ENCODE assay signal across 27 mouse cellular contexts in genomic region chr1:150147272-150147671, GRCm38 (mm10). TPM values are rescaled to one million over a fixed set of nuclear protein-coding genes. Genes with fewer than 3 reads are reported as not detected.
"Had no signal": no experiment of that assay in that cellular context is flagged by ENCODE, and none has a peak within 500 bp of the region (broad histone marks: within the 10 kb centered on the region; RNA-seq: fewer than 3 reads in every experiment).

No protein-coding gene starts in this region.

- H3K9me3 ChIP-seq: embryonic facial prominence, embryonic 10.5 days; embryonic facial prominence, embryonic 12.5 days; embryonic facial prominence, embryonic 13.5 days; embryonic facial prominence, embryonic 15.5 days; forebrain, embryonic 10.5 days; forebrain, embryonic 12.5 days; forebrain, embryonic 13.5 days; forebrain, embryonic 15.5 days; heart, embryonic 10.5 days had no signal

- H3K4me1 ChIP-seq: embryonic facial prominence, embryonic 10.5 days; embryonic facial prominence, embryonic 12.5 days; embryonic facial prominence, embryonic 13.5 days; embryonic facial prominence, embryonic 15.5 days; forebrain, embryonic 10.5 days; forebrain, embryonic 12.5 days; forebrain, embryonic 13.5 days; forebrain, embryonic 15.5 days; heart, embryonic 10.5 days had no signal

- DNase-seq: cerebellum, adult 9-11 months; cerebellum, postnatal 10 days; cerebellum, postnatal 14 days; cerebellum, postnatal 25 days; cerebellum, postnatal 36 days; embryo, embryonic 11 days; forebrain, postnatal 0 days; gastrocnemius, adult 2 months; gastrocnemius, postnatal 10 days; gastrocnemius, postnatal 14 days; gastrocnemius, postnatal 25 days; gastrocnemius, postnatal 36 days; heart, adult 11 months; heart, adult 18-20 months; heart, adult 2 months had no signal

- H3K9ac ChIP-seq: embryonic facial prominence, embryonic 12.5 days; embryonic facial prominence, embryonic 13.5 days; embryonic facial prominence, embryonic 15.5 days; forebrain, embryonic 12.5 days; forebrain, embryonic 13.5 days; forebrain, embryonic 15.5 days; forebrain, postnatal 0 days had no signal

- H3K27me3 ChIP-seq: embryonic facial prominence, embryonic 12.5 days; embryonic facial prominence, embryonic 13.5 days; embryonic facial prominence, embryonic 15.5 days; forebrain, embryonic 12.5 days; forebrain, embryonic 13.5 days; forebrain, embryonic 15.5 days had no signal

- H3K4me3 ChIP-seq: embryonic facial prominence, embryonic 10.5 days; embryonic facial prominence, embryonic 12.5 days; embryonic facial prominence, embryonic 13.5 days; embryonic facial prominence, embryonic 15.5 days; erythroblast, embryonic 14.5 days; forebrain, embryonic 10.5 days; forebrain, embryonic 12.5 days; forebrain, embryonic 13.5 days; forebrain, embryonic 15.5 days; gastrocnemius, adult 2 months; heart, adult 2 months; heart, embryonic 10.5 days had no signal

- H3K27ac ChIP-seq: embryonic facial prominence, embryonic 10.5 days; embryonic facial prominence, embryonic 12.5 days; embryonic facial prominence, embryonic 13.5 days; embryonic facial prominence, embryonic 15.5 days; forebrain, embryonic 10.5 days; forebrain, embryonic 12.5 days; forebrain, embryonic 13.5 days; forebrain, embryonic 15.5 days; gastrocnemius, adult 2 months; heart, adult 2 months; heart, embryonic 10.5 days had no signal

- ATAC-seq: forebrain, embryonic 13.5 days; forebrain, embryonic 14.5 days; forebrain, embryonic 15.5 days; forebrain, postnatal 0 days had no signal

- H3K36me3 ChIP-seq: embryonic facial prominence, embryonic 10.5 days; embryonic facial prominence, embryonic 12.5 days; embryonic facial prominence, embryonic 13.5 days; embryonic facial prominence, embryonic 15.5 days; forebrain, embryonic 10.5 days; forebrain, embryonic 12.5 days; forebrain, embryonic 15.5 days; heart, embryonic 10.5 days had no signal

- H3K4me2 ChIP-seq: embryonic facial prominence, embryonic 12.5 days; embryonic facial prominence, embryonic 13.5 days; embryonic facial prominence, embryonic 15.5 days; forebrain, embryonic 12.5 days; forebrain, embryonic 13.5 days; forebrain, embryonic 15.5 days; heart, embryonic 11.5 days had no signal

RNA-seq across cellular contexts. Expression of gene Ptgs2, which starts 47.4 kb away (rescaled TPM):
- polyA plus RNA-seq: erythroblast, embryonic 14.5 days; forebrain, embryonic 10.5 days; forebrain, embryonic 13.5 days; forebrain, embryonic 14.5 days; forebrain, embryonic 15.5 days had no signal
